Mouse (Mus musculus): Measurements from ENCODE around the gene Pck1.

DNA sequence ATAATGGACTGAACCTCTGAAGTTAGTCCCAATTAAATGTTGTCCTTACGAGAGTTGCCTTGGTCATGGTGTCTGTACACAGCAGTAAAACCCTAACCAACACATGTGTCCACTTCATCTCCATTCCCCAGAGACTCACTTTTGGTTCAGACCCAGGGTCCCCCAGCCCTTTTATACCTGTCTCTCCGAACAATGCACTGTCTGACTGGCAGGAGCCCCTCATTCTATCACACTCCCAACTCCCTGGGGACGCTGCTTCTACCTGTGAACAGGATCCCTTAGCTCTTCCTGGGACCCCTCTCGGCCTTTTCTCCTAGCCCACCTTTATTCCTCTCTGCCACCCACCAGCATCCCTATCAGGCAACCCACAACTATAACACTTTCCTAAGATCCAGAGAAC lies 41.9 kb downstream of the Pck1 start:
- TF ChIP-seq CTCF (IDR thresholded peaks at IDR 0.05; ENCODE audit: insufficient read depth, low read depth, low read length) (no peak), POLR2A (IDR thresholded peaks at IDR 0.05; ENCODE audit: insufficient read depth, low read depth, low read length) (no peak)
